Mouse (Mus musculus) lung, postnatal 0 days (tissue): ENCODE results near the gene Fam222b.

Experiments
- CTCF ChIP-seq: IDR thresholded peaks from 2 replicates; pipeline ENCODE4 v1.5.1; 2016; ENCODE audit warnings: antibody characterized with exemption, mild to moderate bottlenecking
- EP300 ChIP-seq: IDR thresholded peaks from 2 replicates; pipeline ENCODE4 v1.6.1; 2016; ENCODE audit warnings: antibody characterized with exemption, mild to moderate bottlenecking, control low read depth

DNA sequence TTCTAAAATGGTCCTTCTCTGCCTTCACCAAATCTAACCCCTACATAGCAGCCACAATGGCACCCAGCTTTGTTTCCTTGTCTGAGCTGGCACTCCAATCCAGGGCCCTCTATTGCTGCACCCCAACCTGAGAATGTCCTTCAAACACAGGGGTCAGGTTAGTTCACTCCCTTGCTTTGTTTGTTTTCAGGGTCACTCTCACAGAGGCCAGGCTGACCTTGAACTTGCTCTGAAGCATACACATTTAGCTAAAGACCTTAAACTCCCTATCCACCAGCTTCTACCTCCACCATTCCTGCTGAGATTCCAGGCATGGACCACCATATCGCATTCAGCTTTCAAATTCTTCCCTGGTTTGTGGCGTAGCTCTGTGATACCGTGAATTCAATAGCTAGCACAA, 80.0 kb downstream of the Fam222b start:
- TF ChIP-seq EP300 (no peak), CTCF (no peak)
